Mouse (Mus musculus) myocyte (in vitro differentiated cells): ENCODE data around the gene Arhgap25. TPM values are rescaled to one million over a fixed set of nuclear protein-coding genes. Genes with fewer than 3 reads are reported as not detected.

Experiments
- H3K27me3 ChIP-seq: one replicate; pipeline ENCODE4 v1.6.1; 2011; ENCODE audit not compliant: control insufficient read depth, insufficient read depth, insufficient read length
- H3K36me3 ChIP-seq: one replicate; pipeline ENCODE4 v1.6.1; 2011; ENCODE audit not compliant: control insufficient read depth, insufficient read depth
- H3K4me2 ChIP-seq: one replicate; pipeline ENCODE4 v1.6.1; 2011; ENCODE audit warnings: low read depth, control low read depth
- H3K4me3 ChIP-seq: one replicate; pipeline ENCODE4 v1.5.1; 2011; ENCODE audit warnings: mild to moderate bottlenecking, control low read depth, moderate library complexity
- H3K79me2 ChIP-seq: one replicate; pipeline ENCODE4 v1.6.1; 2011; ENCODE audit not compliant: control insufficient read depth, insufficient read depth
- H3ac ChIP-seq: one replicate; pipeline ENCODE4 v1.6.1; 2011; ENCODE audit not compliant: control insufficient read depth, insufficient read length
- CEBPB ChIP-seq: IDR thresholded peaks from 2 replicates; pipeline ENCODE4 v1.6.1; 2011; ENCODE audit warnings: mild to moderate bottlenecking, moderate library complexity; ENCODE audit not compliant: poor library complexity, insufficient read depth, severe bottlenecking
- E2F4 ChIP-seq: IDR thresholded peaks from one replicate; pipeline ENCODE4 v1.6.1; 2011; ENCODE audit warnings: mild to moderate bottlenecking, control low read depth, moderate library complexity; ENCODE audit not compliant: insufficient read depth
- MAX ChIP-seq: IDR thresholded peaks from one replicate; pipeline ENCODE4 v1.6.1; 2011; ENCODE audit warnings: low read depth, mild to moderate bottlenecking, control low read depth
- MYOD1 ChIP-seq, 3 experiments: IDR thresholded peaks; one replicate each; pipeline ENCODE4 v1.6.1; 2011; ENCODE audit warnings: control low read depth in 2 of 3, low read depth in 2 of 3, mild to moderate bottlenecking in 2 of 3, moderate library complexity in 1 of 3; ENCODE audit not compliant: insufficient read length in 2 of 3, control insufficient read depth in 1 of 3
- MYOG ChIP-seq, 3 experiments: IDR thresholded peaks; one replicate each; pipeline ENCODE4 v1.6.1; 2011; ENCODE audit warnings: control low read depth in 2 of 3, low read depth in 2 of 3, mild to moderate bottlenecking in 2 of 3; ENCODE audit not compliant: insufficient read length in 2 of 3, control insufficient read depth in 1 of 3, insufficient read depth in 1 of 3
- POLR2A ChIP-seq: IDR thresholded peaks from one replicate; pipeline ENCODE4 v1.6.1; 2011; ENCODE audit warnings: low read depth, mild to moderate bottlenecking, control low read depth, moderate library complexity; ENCODE audit not compliant: insufficient read length
- POLR2AphosphoS2 ChIP-seq: IDR thresholded peaks from one replicate; pipeline ENCODE4 v1.6.1; 2011; ENCODE audit warnings: low read depth, control low read depth; ENCODE audit not compliant: insufficient read length
- REST ChIP-seq: IDR thresholded peaks from one replicate; pipeline ENCODE4 v1.6.1; 2011; ENCODE audit warnings: mild to moderate bottlenecking, control low read depth, moderate library complexity; ENCODE audit not compliant: insufficient read depth, insufficient read length
- SRF ChIP-seq: IDR thresholded peaks from one replicate; pipeline ENCODE4 v1.6.1; 2011; ENCODE audit warnings: low read depth; ENCODE audit not compliant: control insufficient read depth, insufficient read length
- TCF12 ChIP-seq: IDR thresholded peaks from one replicate; pipeline ENCODE4 v1.6.1; 2011; ENCODE audit warnings: mild to moderate bottlenecking, control low read depth; ENCODE audit not compliant: poor library complexity, insufficient read depth, severe bottlenecking
- TCF3 ChIP-seq: IDR thresholded peaks from one replicate; pipeline ENCODE4 v1.6.1; 2011; ENCODE audit warnings: low read depth, control low read depth; ENCODE audit not compliant: insufficient read length
- USF1 ChIP-seq: IDR thresholded peaks from one replicate; pipeline ENCODE4 v1.6.1; 2011; ENCODE audit warnings: low read depth, mild to moderate bottlenecking, control low read depth, moderate library complexity
- polyA plus RNA-seq: library from polyadenylated mRNA; unstranded; fragments of >200 nt; fragmentation: generic; extraction: Trizol; gene quantifications from one replicate; pipeline ENCODE4 v1.2.1, GENCODE M21; 2012; ENCODE audit warnings: missing spikeins

Gene Arhgap25
- polyA plus RNA-seq, 1 experiment = 0.34 TPM

- no peak for TF ChIP-seq REST
- TF ChIP-seq POLR2A = no peak
- no peak for TF ChIP-seq MYOD1 (IDR thresholded peaks at IDR 0.05; ENCODE audit: control insufficient read depth in 1 of 3, insufficient read length in 2 of 3, low read depth in 2 of 3)
- TF ChIP-seq E2F4 = no peak
- no peak for TF ChIP-seq TCF3
- TF ChIP-seq TCF12 = no peak
- no peak for TF ChIP-seq USF1
- no peak for TF ChIP-seq MAX
- no peak for TF ChIP-seq SRF
- TF ChIP-seq CEBPB = no peak
- TF ChIP-seq POLR2AphosphoS2 = no peak
- no peak for TF ChIP-seq MYOG (IDR thresholded peaks at IDR 0.05; ENCODE audit: control insufficient read depth in 1 of 3, insufficient read depth in 1 of 3, insufficient read length in 2 of 3, low read depth in 2 of 3)
- Histone ChIP-seq H3K4me3 (no peak overlapping the region), H3K79me2 (no peaks in the 10 kb centered on the region), H3K36me3 (no peaks in the 10 kb centered on the region), H3K4me2 (no peak overlapping the region), H3ac (no peak overlapping the region), H3K27me3 (no peaks in the 10 kb centered on the region)
Measured at GRCm38 (mm10) chr6:87545331-87546217, 12.5 kb upstream of the Arhgap25 start.

GRCm38 (mm10) chr6:87542027-87542426, 9.0 kb upstream of the Arhgap25 start:
- peaks cover 10% of the 10 kb centered on the region for H3K27me3 ChIP-seq
- no peaks in the 10 kb centered on the region for H3K79me2 ChIP-seq
- H3ac ChIP-seq = no peak overlapping the region
- H3K4me2 ChIP-seq = no peak overlapping the region
- no peak for TF ChIP-seq TCF3
- TF ChIP-seq CEBPB = peak; percentile 46; the same call in 1 of the 2 replicates
- no peak for TF ChIP-seq MYOG (IDR thresholded peaks at IDR 0.05; ENCODE audit: control insufficient read depth in 1 of 3, insufficient read depth in 1 of 3, insufficient read length in 2 of 3, low read depth in 2 of 3)
- H3K4me3 ChIP-seq = no peak overlapping the region
- no peaks in the 10 kb centered on the region for H3K36me3 ChIP-seq

- no peaks in the 10 kb centered on the region for H3K36me3 ChIP-seq
- no peak overlapping the region for H3ac ChIP-seq
- H3K4me3 ChIP-seq = no peak overlapping the region
- TF ChIP-seq TCF3 (no peak), MAX (peak; percentile 46), MYOD1 (IDR thresholded peaks at IDR 0.05; ENCODE audit: control insufficient read depth in 1 of 3, insufficient read length in 2 of 3, low read depth in 2 of 3) (peak in 1 of 3 experiments; percentile 36), MYOG (IDR thresholded peaks at IDR 0.05; ENCODE audit: control insufficient read depth in 1 of 3, insufficient read depth in 1 of 3, insufficient read length in 2 of 3, low read depth in 2 of 3) (peak in 1 of 3 experiments; percentile 36)
- H3K4me2 ChIP-seq = no peak overlapping the region
- H3K79me2 ChIP-seq = no peaks in the 10 kb centered on the region
- H3K27me3 ChIP-seq = peaks cover 12% of the 10 kb centered on the region
Measured at GRCm38 (mm10) chr6:87541171-87541571, 8.1 kb upstream of the Arhgap25 start.

- Histone ChIP-seq H3K36me3 (no peaks in the 10 kb centered on the region), H3ac (no peak overlapping the region), H3K4me3 (no peak overlapping the region), H3K27me3 (peaks cover 12% of the 10 kb centered on the region), H3K79me2 (no peaks in the 10 kb centered on the region), H3K4me2 (peak overlapping the region; percentile 12)
- TF ChIP-seq CEBPB (no peak), TCF3 (no peak), TCF12 (no peak), E2F4 (no peak), USF1 (no peak), POLR2AphosphoS2 (no peak), MYOD1 (IDR thresholded peaks at IDR 0.05; ENCODE audit: control insufficient read depth in 1 of 3, insufficient read length in 2 of 3, low read depth in 2 of 3) (no peak)
Measured at GRCm38 (mm10) chr6:87538376-87539270, 5.6 kb upstream of the Arhgap25 start.

- no peaks in the 10 kb centered on the region for H3K79me2 ChIP-seq
- TF ChIP-seq USF1 = no peak
- TF ChIP-seq MYOG (IDR thresholded peaks at IDR 0.05; ENCODE audit: control insufficient read depth in 1 of 3, insufficient read depth in 1 of 3, insufficient read length in 2 of 3, low read depth in 2 of 3) = no peak
- TF ChIP-seq POLR2AphosphoS2 = no peak
- TF ChIP-seq TCF12 = no peak
- TF ChIP-seq CEBPB = no peak
- TF ChIP-seq SRF = no peak
- no peak for TF ChIP-seq E2F4
- TF ChIP-seq MAX = no peak
- no peaks in the 10 kb centered on the region for H3K36me3 ChIP-seq
- H3K27me3 ChIP-seq = peaks cover 12% of the 10 kb centered on the region
- no peak overlapping the region for H3K4me2 ChIP-seq
- no peak overlapping the region for H3ac ChIP-seq
- H3K4me3 ChIP-seq = no peak overlapping the region
Measured at GRCm38 (mm10) chr6:87537678-87538077, 4.6 kb upstream of the Arhgap25 start.
